Mouse (Mus musculus): ENCODE results near the gene Plrg1. TPM values are rescaled to one million over a fixed set of nuclear protein-coding genes. Genes with fewer than 3 reads are reported as not detected.

The Plrg1 gene
- 103 and 108 TPM in 2 replicates for polyA plus RNA-seq (2015; fragmentation: Nextera tagmentation; extraction: Ambion mirVana)

DNA sequence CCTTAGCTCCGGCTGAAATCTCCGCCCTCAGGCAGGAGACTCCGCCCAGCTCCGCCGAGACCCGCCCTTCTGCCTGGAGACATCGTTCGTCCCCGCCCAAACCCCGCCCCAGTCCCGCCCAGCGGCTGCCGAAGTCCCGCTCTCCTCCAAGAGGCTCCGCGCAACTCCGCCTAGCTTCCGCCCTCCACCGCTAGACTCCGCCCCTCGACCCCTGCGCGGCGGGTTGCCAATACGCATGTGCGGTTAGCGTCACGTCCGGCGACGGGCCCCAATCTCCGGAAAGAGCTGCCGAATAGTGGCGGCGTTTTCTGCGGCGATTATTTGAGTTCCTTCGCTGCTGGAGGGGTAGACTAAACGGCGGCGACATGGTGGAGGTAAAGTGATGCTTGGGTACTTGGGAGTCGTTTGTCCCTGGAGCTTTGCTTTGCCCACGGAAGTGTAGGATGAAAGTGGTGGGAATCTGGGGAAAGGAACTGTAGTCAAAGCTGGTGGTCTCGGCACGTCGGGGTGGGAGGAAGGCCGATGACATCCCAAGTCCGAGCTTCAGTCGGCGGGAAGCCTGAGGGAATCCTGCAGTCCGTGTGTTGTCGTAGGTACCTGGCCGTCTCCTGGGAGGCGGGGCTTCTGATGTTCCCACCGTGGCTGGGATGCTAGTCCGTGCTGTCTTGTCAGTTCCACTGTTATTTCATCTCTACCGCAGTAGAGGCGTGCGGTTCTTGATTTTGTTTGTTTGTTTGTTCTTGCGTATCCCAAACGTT, at the start of gene Plrg1:
Gene Plrg1 (plus strand): TSS at position 242 of the 758 bp plus-strand sequence.
- H3K4me3 ChIP-seq (ENCODE audit: low read length), result peak within 1 kb of the TSS; percentile 80
- under 1% methylated on average over 56 of the region's 61 CpGs for WGBS
- H3K27ac ChIP-seq (ENCODE audit: low read length), result peak within 1 kb of the TSS; percentile 75; the same call in 1 of the 2 replicates
- no peaks in the 10 kb centered on the region for H3K9me3 ChIP-seq (ENCODE audit: low read length)
- no peaks in the 10 kb centered on the region for H3K27me3 ChIP-seq (ENCODE audit: insufficient read depth, low read length)
- H3K9ac ChIP-seq (replicated peaks; ENCODE audit: low read length), result peak within 1 kb of the TSS; percentile 88
- ATAC-seq (ENCODE audit: low FRiP score, low TSS enrichment), result peak; percentile 99
- peak within 1 kb of the TSS; percentile 93 for H3K4me2 ChIP-seq (replicated peaks; ENCODE audit: low read depth, low read length)
- H3K36me3 ChIP-seq (ENCODE audit: insufficient read depth, low read length), result peaks cover 28% of the 10 kb centered on the region
- peaks cover 8% of the 10 kb centered on the region for H3K4me1 ChIP-seq (ENCODE audit: insufficient read depth, low read length)

DNA sequence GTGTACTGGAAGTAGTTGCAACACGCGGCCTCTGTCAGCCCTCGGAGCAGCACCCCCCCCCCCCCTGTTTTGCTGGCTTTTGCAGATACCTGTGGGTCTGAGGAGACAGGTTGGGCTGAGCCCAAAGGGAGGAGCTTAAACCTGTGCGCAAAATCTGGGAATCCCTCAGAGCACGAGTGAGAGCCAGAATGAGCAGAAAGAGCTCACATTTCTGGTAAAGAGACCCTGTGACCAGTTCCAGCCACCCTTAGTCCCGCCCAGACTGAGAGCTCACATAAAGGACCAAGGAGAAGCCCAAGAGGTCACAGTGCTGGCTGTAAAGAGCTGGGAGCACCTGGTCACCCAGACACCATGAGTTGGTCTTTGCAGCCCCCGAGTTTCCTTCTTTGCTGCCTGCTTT, 47.8 kb upstream of the Plrg1 start, which contains the start of gene Fgg:
Gene Fgg (plus strand): TSS at position 168 of the 400 bp plus-strand sequence.
- Histone ChIP-seq H3K27me3 (ENCODE audit: insufficient read depth, low read length) (no peaks in the 10 kb centered on the region), H3K27ac (ENCODE audit: low read length) (no peak within 1 kb of the TSS), H3K9ac (replicated peaks; ENCODE audit: low read length) (no peak within 1 kb of the TSS), H3K4me2 (replicated peaks; ENCODE audit: low read depth, low read length) (no peak within 1 kb of the TSS), H3K36me3 (ENCODE audit: insufficient read depth, low read length) (no peaks in the 10 kb centered on the region), H3K4me1 (ENCODE audit: insufficient read depth, low read length) (no peaks in the 10 kb centered on the region), H3K4me3 (ENCODE audit: low read length) (no peak within 1 kb of the TSS), H3K9me3 (ENCODE audit: low read length) (no peaks in the 10 kb centered on the region)
- 43% methylated on average over 7 of the region's 7 CpGs for WGBS
- 0 out of 2 replicates have a peak, but pooled peaks have one; percentile 31 for ATAC-seq (ENCODE audit: low FRiP score, low TSS enrichment)

DNA sequence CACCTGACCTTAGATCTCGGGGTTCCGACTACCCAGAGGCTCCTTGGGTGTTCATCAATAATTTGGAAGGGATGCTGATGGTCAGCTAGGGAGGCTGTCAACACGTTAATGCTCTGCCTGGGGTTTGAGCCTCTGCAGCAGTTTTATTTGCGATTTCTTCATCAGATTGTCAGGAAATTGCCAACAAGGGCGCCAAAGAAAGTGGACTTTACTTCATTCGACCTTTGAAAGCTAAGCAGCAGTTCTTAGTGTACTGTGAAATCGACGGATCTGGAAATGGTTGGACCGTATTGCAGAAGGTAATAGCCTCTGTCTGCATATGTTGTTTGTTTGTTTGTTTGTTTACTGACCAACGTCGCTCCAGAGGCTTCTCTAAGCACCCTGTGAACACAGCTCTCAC, 45.0 kb upstream of the Plrg1 start:
- Histone ChIP-seq H3K9ac (replicated peaks; ENCODE audit: low read length) (no peak overlapping the region), H3K9me3 (ENCODE audit: low read length) (no peaks in the 10 kb centered on the region), H3K4me2 (replicated peaks; ENCODE audit: low read depth, low read length) (no peak overlapping the region), H3K27me3 (ENCODE audit: insufficient read depth, low read length) (no peaks in the 10 kb centered on the region), H3K27ac (ENCODE audit: low read length) (no peak overlapping the region), H3K4me1 (ENCODE audit: insufficient read depth, low read length) (no peaks in the 10 kb centered on the region), H3K36me3 (ENCODE audit: insufficient read depth, low read length) (no peaks in the 10 kb centered on the region), H3K4me3 (ENCODE audit: low read length) (no peak overlapping the region)
- ATAC-seq (ENCODE audit: low FRiP score, low TSS enrichment), result no peak
- WGBS, result 74% methylated on average over 11 of the region's 11 CpGs

DNA sequence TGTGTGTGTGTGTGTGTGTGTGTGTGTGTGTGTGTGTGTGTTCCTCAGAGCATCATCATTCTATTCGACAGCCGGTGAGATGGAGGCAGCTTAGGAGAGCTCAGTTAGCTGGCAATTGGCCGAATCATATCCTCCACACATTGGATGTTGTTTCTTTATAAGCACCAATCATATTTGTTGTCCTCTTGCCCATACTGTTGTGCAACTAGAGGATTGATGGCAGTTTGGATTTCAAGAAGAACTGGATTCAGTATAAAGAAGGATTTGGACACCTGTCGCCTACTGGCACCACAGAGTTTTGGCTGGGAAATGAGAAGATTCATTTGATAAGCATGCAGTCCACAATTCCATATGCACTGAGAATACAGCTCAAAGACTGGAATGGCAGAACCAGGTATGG, 44.2 kb upstream of the Plrg1 start:
- WGBS, result 86% methylated on average over 4 of the region's 4 CpGs
- H3K9me3 ChIP-seq (ENCODE audit: low read length), result no peaks in the 10 kb centered on the region
- H3K27me3 ChIP-seq (ENCODE audit: insufficient read depth, low read length), result no peaks in the 10 kb centered on the region

DNA sequence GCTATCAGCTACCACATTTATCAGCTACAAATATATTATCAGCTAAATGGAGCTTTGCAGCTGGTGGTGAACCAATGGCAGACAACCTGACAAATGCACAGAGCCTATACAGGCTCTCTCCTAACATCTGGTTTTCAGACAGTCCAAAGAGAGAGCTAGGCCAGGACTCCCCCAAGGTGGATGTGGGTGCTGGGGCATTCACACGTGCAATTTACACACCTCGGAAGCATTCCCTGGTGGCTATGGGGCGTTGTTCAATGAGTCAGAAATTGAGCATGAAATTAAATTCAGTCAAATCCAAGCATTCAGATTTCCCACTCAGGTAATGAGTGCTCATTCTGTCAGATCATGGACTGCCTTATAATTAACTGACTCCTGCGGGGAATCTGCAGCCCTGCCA, 43.8 kb upstream of the Plrg1 start:
- no peak for ATAC-seq (ENCODE audit: low FRiP score, low TSS enrichment)
- Histone ChIP-seq H3K36me3 (ENCODE audit: insufficient read depth, low read length) (no peaks in the 10 kb centered on the region), H3K4me1 (ENCODE audit: insufficient read depth, low read length) (no peaks in the 10 kb centered on the region), H3K4me2 (replicated peaks; ENCODE audit: low read depth, low read length) (no peak overlapping the region), H3K27me3 (ENCODE audit: insufficient read depth, low read length) (no peaks in the 10 kb centered on the region), H3K4me3 (ENCODE audit: low read length) (no peak overlapping the region), H3K9me3 (ENCODE audit: low read length) (no peaks in the 10 kb centered on the region), H3K9ac (replicated peaks; ENCODE audit: low read length) (no peak overlapping the region), H3K27ac (ENCODE audit: low read length) (no peak overlapping the region)
- WGBS, result 64% methylated on average over 4 of the region's 4 CpGs

More for the DNA sequence above, 44.2 kb upstream of the Plrg1 start:
- H3K4me3 ChIP-seq (ENCODE audit: low read length), result no peak overlapping the region
- no peaks in the 10 kb centered on the region for H3K36me3 ChIP-seq (ENCODE audit: insufficient read depth, low read length)
- H3K4me2 ChIP-seq (replicated peaks; ENCODE audit: low read depth, low read length), result no peak overlapping the region
- no peak overlapping the region for H3K27ac ChIP-seq (ENCODE audit: low read length)
- no peak overlapping the region for H3K9ac ChIP-seq (replicated peaks; ENCODE audit: low read length)
- ATAC-seq (ENCODE audit: low FRiP score, low TSS enrichment), result no peak
- H3K4me1 ChIP-seq (ENCODE audit: insufficient read depth, low read length), result no peaks in the 10 kb centered on the region

DNA sequence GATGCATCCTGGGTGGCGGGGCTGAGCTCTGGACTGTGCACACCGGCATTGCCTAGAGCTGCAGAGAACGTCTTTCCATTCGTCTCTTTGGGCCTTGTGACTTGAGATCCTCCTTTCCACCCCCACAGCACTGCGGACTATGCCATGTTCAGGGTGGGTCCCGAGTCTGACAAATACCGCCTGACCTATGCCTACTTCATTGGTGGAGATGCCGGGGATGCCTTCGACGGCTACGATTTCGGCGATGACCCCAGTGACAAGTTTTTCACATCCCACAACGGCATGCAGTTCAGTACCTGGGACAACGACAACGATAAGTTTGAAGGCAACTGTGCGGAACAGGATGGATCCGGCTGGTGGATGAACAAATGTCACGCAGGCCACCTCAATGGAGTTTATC, 42.7 kb upstream of the Plrg1 start:
- H3K4me3 ChIP-seq (ENCODE audit: low read length), result no peak overlapping the region
- 88% methylated on average over 19 of the region's 19 CpGs for WGBS
- H3K27me3 ChIP-seq (ENCODE audit: insufficient read depth, low read length), result no peaks in the 10 kb centered on the region
- no peaks in the 10 kb centered on the region for H3K9me3 ChIP-seq (ENCODE audit: low read length)
- H3K9ac ChIP-seq (replicated peaks; ENCODE audit: low read length), result no peak overlapping the region
- H3K27ac ChIP-seq (ENCODE audit: low read length), result no peak overlapping the region
- ATAC-seq (ENCODE audit: low FRiP score, low TSS enrichment), result no peak
- H3K36me3 ChIP-seq (ENCODE audit: insufficient read depth, low read length), result no peaks in the 10 kb centered on the region
- H3K4me2 ChIP-seq (replicated peaks; ENCODE audit: low read depth, low read length), result no peak overlapping the region
- no peaks in the 10 kb centered on the region for H3K4me1 ChIP-seq (ENCODE audit: insufficient read depth, low read length)

DNA sequence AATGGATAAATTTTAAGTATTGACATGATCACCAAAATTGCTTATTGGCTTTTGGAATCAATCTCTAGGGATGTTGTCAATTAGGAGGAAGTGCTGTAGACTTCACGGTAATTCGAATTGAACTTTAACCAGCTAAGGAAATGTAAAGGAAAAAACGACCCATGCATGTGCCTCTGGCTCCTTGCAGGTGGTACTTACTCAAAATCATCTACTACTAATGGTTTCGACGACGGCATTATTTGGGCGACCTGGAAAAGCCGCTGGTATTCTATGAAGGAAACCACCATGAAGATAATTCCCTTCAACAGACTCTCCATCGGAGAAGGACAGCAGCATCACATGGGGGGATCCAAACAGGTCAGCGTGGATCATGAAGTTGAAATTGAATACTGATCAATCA, 41.4 kb upstream of the Plrg1 start:
- no peak for ATAC-seq (ENCODE audit: low FRiP score, low TSS enrichment)
- WGBS, result 89% methylated on average over 10 of the region's 10 CpGs

DNA sequence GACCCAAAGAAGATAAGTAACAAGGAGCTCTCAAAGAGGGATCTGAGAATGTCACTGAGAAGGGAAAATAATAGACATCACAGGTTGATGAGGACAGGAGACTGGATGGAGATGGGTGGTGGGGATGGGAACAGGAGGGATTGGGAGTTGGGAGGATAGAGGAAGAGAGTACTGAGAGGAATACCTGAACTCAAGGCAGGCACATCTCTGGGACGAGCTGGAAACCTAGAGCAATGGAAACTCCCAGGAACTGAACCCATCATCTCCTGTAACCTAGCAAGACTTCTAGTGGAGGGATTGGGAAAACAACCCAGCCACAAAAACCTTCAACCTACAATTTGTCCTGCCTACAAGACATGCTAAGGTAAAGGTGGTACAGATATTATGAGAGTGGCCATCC, 39.1 kb upstream of the Plrg1 start:
- Histone ChIP-seq H3K36me3 (ENCODE audit: insufficient read depth, low read length) (no peaks in the 10 kb centered on the region), H3K27me3 (ENCODE audit: insufficient read depth, low read length) (no peaks in the 10 kb centered on the region), H3K9ac (replicated peaks; ENCODE audit: low read length) (no peak overlapping the region), H3K4me1 (ENCODE audit: insufficient read depth, low read length) (no peaks in the 10 kb centered on the region), H3K27ac (ENCODE audit: low read length) (no peak overlapping the region), H3K9me3 (ENCODE audit: low read length) (no peaks in the 10 kb centered on the region), H3K4me3 (ENCODE audit: low read length) (no peak overlapping the region), H3K4me2 (replicated peaks; ENCODE audit: low read depth, low read length) (no peak overlapping the region)
- no peak for ATAC-seq (ENCODE audit: low FRiP score, low TSS enrichment)
- 62% methylated on average over 1 of the region's 1 CpGs for WGBS

More for the DNA sequence above, 41.4 kb upstream of the Plrg1 start:
- Histone ChIP-seq H3K9me3 (ENCODE audit: low read length) (no peaks in the 10 kb centered on the region), H3K4me3 (ENCODE audit: low read length) (no peak overlapping the region), H3K27ac (ENCODE audit: low read length) (no peak overlapping the region), H3K4me1 (ENCODE audit: insufficient read depth, low read length) (no peaks in the 10 kb centered on the region), H3K27me3 (ENCODE audit: insufficient read depth, low read length) (no peaks in the 10 kb centered on the region), H3K36me3 (ENCODE audit: insufficient read depth, low read length) (no peaks in the 10 kb centered on the region), H3K9ac (replicated peaks; ENCODE audit: low read length) (no peak overlapping the region), H3K4me2 (replicated peaks; ENCODE audit: low read depth, low read length) (no peak overlapping the region)

DNA sequence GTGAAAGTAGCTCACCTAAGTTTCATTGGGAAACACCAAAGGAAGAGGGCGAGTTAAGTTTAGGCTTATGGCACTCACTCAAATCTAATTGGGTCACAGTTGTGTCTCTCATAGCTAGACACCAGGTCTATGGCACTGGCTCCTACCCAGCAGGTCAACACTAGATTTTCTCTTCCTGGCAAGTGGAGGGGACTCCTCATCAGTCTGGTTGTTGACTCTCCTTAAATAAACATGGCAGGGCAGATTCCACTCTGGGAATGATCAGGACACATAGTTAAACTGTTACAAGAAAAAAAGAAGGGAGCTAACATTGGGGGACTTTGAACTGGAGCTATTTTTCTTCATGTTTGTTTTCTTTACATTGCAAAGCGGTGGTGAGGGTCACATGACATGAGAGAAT, 34.9 kb upstream of the Plrg1 start:
- H3K4me1 ChIP-seq (ENCODE audit: insufficient read depth, low read length), result no peaks in the 10 kb centered on the region
- H3K9ac ChIP-seq (replicated peaks; ENCODE audit: low read length), result no peak overlapping the region
- H3K4me3 ChIP-seq (ENCODE audit: low read length), result no peak overlapping the region
- ATAC-seq (ENCODE audit: low FRiP score, low TSS enrichment), result peak; percentile 57; the same call in 1 of the 2 replicates
- 65% methylated on average over 2 of the region's 2 CpGs for WGBS
- no peaks in the 10 kb centered on the region for H3K36me3 ChIP-seq (ENCODE audit: insufficient read depth, low read length)
- no peaks in the 10 kb centered on the region for H3K9me3 ChIP-seq (ENCODE audit: low read length)
- H3K27ac ChIP-seq (ENCODE audit: low read length), result no peak overlapping the region
- no peaks in the 10 kb centered on the region for H3K27me3 ChIP-seq (ENCODE audit: insufficient read depth, low read length)
- H3K4me2 ChIP-seq (replicated peaks; ENCODE audit: low read depth, low read length), result no peak overlapping the region

DNA sequence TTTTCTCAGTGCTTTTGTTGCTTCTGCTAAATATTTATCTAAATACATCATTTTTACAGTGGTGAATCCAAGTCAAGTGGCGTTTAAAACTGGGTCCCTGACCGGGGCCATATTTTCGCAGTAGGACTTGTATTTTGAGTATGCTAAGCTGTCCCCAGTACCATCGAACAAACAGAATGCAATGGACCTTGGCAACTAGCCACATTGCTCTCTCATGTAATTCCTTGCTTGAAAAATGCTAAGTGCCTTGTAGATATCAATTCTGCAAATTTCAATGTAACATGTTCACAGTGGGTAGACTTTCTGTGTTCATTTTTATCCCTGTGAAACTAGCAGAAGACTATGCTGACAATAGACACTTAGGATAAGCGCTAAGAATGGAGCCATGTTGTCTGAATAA, 34.1 kb upstream of the Plrg1 start:
- no peak overlapping the region for H3K9ac ChIP-seq (replicated peaks; ENCODE audit: low read length)
- no peak overlapping the region for H3K27ac ChIP-seq (ENCODE audit: low read length)
- H3K9me3 ChIP-seq (ENCODE audit: low read length), result no peaks in the 10 kb centered on the region
- WGBS, result 86% methylated on average over 5 of the region's 5 CpGs
- no peaks in the 10 kb centered on the region for H3K36me3 ChIP-seq (ENCODE audit: insufficient read depth, low read length)
- H3K27me3 ChIP-seq (ENCODE audit: insufficient read depth, low read length), result no peaks in the 10 kb centered on the region
- H3K4me2 ChIP-seq (replicated peaks; ENCODE audit: low read depth, low read length), result no peak overlapping the region
- no peaks in the 10 kb centered on the region for H3K4me1 ChIP-seq (ENCODE audit: insufficient read depth, low read length)
- H3K4me3 ChIP-seq (ENCODE audit: low read length), result no peak overlapping the region
- ATAC-seq (ENCODE audit: low FRiP score, low TSS enrichment), result no peak
